Mouse (Mus musculus) kidney, adult 2 months (tissue): Measurements from ENCODE around the gene Gcnt3. TPM values are rescaled to one million over a fixed set of nuclear protein-coding genes. Genes with fewer than 3 reads are reported as not detected.

Experiments used
- DNase-seq: peaks from one replicate; pipeline ENCODE4 v3.0.0; 2021
- H3K27ac ChIP-seq: fragments of 200-500 bp; 2 replicates; pipeline ENCODE4 v1.5.1; 2012; ENCODE audit warnings: low read depth, low read length, control low read depth, inconsistent platforms; ENCODE audit not compliant: insufficient read depth
- H3K27me3 ChIP-seq: fragments of 200-500 bp; replicated peaks from 2 replicates; pipeline ENCODE4 v1.6.1; 2012; ENCODE audit warnings: mild to moderate bottlenecking, moderate library complexity, low read length, inconsistent platforms; ENCODE audit not compliant: control insufficient read depth, insufficient read depth
- H3K36me3 ChIP-seq: fragments of 200-500 bp; 2 replicates; pipeline ENCODE4 v1.6.1; 2012; ENCODE audit warnings: mild to moderate bottlenecking, moderate library complexity, low read length, inconsistent platforms; ENCODE audit not compliant: control insufficient read depth, insufficient read depth
- H3K4me1 ChIP-seq: fragments of 200-500 bp; 2 replicates; pipeline ENCODE4 v1.6.1; 2011; ENCODE audit warnings: low read length; ENCODE audit not compliant: control insufficient read depth, insufficient read depth
- H3K4me3 ChIP-seq: fragments of 200-500 bp; 2 replicates; pipeline ENCODE4 v1.5.1; 2011; ENCODE audit warnings: mild to moderate bottlenecking, low read depth, low read length, control low read depth; ENCODE audit not compliant: insufficient read depth
- CTCF ChIP-seq: fragments of 200-500 bp; conservative IDR thresholded peaks from 2 replicates; pipeline ENCODE4 v1.5.1; 2011; ENCODE audit warnings: low read depth, mild to moderate bottlenecking, control low read depth, low read length, moderate library complexity, mixed read lengths; ENCODE audit not compliant: insufficient read depth, insufficient read length
- POLR2A ChIP-seq: fragments of 200-500 bp; IDR thresholded peaks from one replicate; pipeline ENCODE4 v1.6.1; 2011; ENCODE audit warnings: low read depth, low read length, control low read depth
- WGBS: fragments of 180-500 bp; shearing (Covaris S2); methylation state at CpG from one replicate; pipeline ENCODE4 v1.1.7; 2018; 5-methylcytosine and 5-hydroxymethylcytosine counted together
- polyA plus RNA-seq: library from polyadenylated mRNA; depleted of rRNA; stranded (reverse); fragments of >200 nt; gene quantifications from 2 replicates; pipeline ENCODE4 v1.2.3, GENCODE M21; 2012

Gene Gcnt3
- polyA plus RNA-seq, 1 experiment, result 0.30 TPM

GRCm38 (mm10) chr9:70021610-70022009, 16.3 kb downstream of the Gcnt3 start:
- peaks cover 5% of the 10 kb centered on the region for H3K36me3 ChIP-seq

GRCm38 (mm10) chr9:70018879-70019278, 19.0 kb downstream of the Gcnt3 start:
- TF ChIP-seq POLR2A (no peak), CTCF (0 out of 2 replicates have a peak, but pooled peaks have one; percentile 14)

More at GRCm38 (mm10) chr9:70021610-70022009, 16.3 kb downstream of the Gcnt3 start:
- Histone ChIP-seq H3K4me1 (no peaks in the 10 kb centered on the region), H3K27ac (no peak overlapping the region), H3K27me3 (no peaks in the 10 kb centered on the region), H3K4me3 (no peak overlapping the region)
- WGBS, result 58% methylated on average over 1 of the region's 1 CpGs
- TF ChIP-seq POLR2A (no peak), CTCF (no peak)
- DNase-seq, result no peak

GRCm38 (mm10) chr9:70015632-70016031, 22.3 kb downstream of the Gcnt3 start:
- Histone ChIP-seq H3K4me1 (peaks cover 6% of the 10 kb centered on the region; the same call in 1 of the 2 replicates), H3K27ac (no peak overlapping the region), H3K36me3 (peaks cover 1% of the 10 kb centered on the region), H3K27me3 (no peaks in the 10 kb centered on the region), H3K4me3 (no peak overlapping the region)
- WGBS, result 85% methylated on average over 2 of the region's 2 CpGs
- DNase-seq, result no peak
- TF ChIP-seq CTCF (no peak), POLR2A (no peak)

More at GRCm38 (mm10) chr9:70018879-70019278, 19.0 kb downstream of the Gcnt3 start:
- Histone ChIP-seq H3K4me3 (no peak overlapping the region), H3K36me3 (peaks cover 5% of the 10 kb centered on the region), H3K27me3 (no peaks in the 10 kb centered on the region), H3K27ac (no peak overlapping the region), H3K4me1 (no peaks in the 10 kb centered on the region; the same call in 1 of the 2 replicates)
- peak; percentile 26 for DNase-seq

- Histone ChIP-seq H3K36me3 (peaks cover 6% of the 10 kb centered on the region), H3K27ac (peak within 1 kb of the TSS; percentile 73), H3K4me1 (peaks cover 6% of the 10 kb centered on the region; the same call in 1 of the 2 replicates), H3K27me3 (no peaks in the 10 kb centered on the region), H3K4me3 (peak within 1 kb of the TSS; percentile 97)
- under 1% methylated on average over 57 of the region's 57 CpGs for WGBS
- DNase-seq, result peak; percentile 96
- peak; percentile 45 for TF ChIP-seq POLR2A
- TF ChIP-seq CTCF, result no peak
Measured at GRCm38 (mm10) chr9:70012408-70012901, 25.4 kb downstream of the Gcnt3 start, which contains the start of gene Gtf2a2. TSS of gene Gtf2a2 (plus strand) at chr9:70012550.

GRCm38 (mm10) chr9:70011537-70012407, 26.1 kb downstream of the Gcnt3 start:
- WGBS, result 45% methylated on average over 14 of the region's 14 CpGs
- H3K27ac ChIP-seq, result peak overlapping the region; percentile 72
- H3K27me3 ChIP-seq, result no peaks in the 10 kb centered on the region
- TF ChIP-seq POLR2A, result no peak
- TF ChIP-seq CTCF, result no peak
- H3K4me1 ChIP-seq, result peaks cover 6% of the 10 kb centered on the region; the same call in 1 of the 2 replicates
- peaks cover 6% of the 10 kb centered on the region for H3K36me3 ChIP-seq
- peak overlapping the region; percentile 97 for H3K4me3 ChIP-seq
- no peak for DNase-seq

- no peak for DNase-seq
- Histone ChIP-seq H3K27me3 (no peaks in the 10 kb centered on the region), H3K4me1 (peaks cover 6% of the 10 kb centered on the region; the same call in 1 of the 2 replicates), H3K27ac (no peak overlapping the region), H3K4me3 (no peak overlapping the region), H3K36me3 (peaks cover 7% of the 10 kb centered on the region)
- no peak for TF ChIP-seq POLR2A
- TF ChIP-seq CTCF, result no peak
- WGBS, result 90% methylated on average over 5 of the region's 5 CpGs
Measured at GRCm38 (mm10) chr9:70010781-70011473, 27.0 kb downstream of the Gcnt3 start.
